Mouse (Mus musculus) spleen, postnatal 14 days (tissue): Measurements from ENCODE around the gene Il22ra2.

ENCODE experiments used
- DNase-seq, 2 experiments: peaks; one replicate each; pipeline ENCODE4 v3.0.0; 2021 to 2022; ENCODE audit warnings: low spot score in 2 of 2

The Il22ra2 gene

GRCm38 (mm10) chr10:19621408-19622048, at the start of gene Il22ra2:
Il22ra2 (plus strand) TSS chr10:19621998.
- no peak for DNase-seq

GRCm38 (mm10) chr10:19577571-19577970, 44.2 kb upstream of the Il22ra2 start:
- DNase-seq, result no peak

GRCm38 (mm10) chr10:19578001-19578400, 43.8 kb upstream of the Il22ra2 start:
- no peak for DNase-seq

GRCm38 (mm10) chr10:19578409-19578986, 43.3 kb upstream of the Il22ra2 start:
- no peak for DNase-seq

- no peak for DNase-seq
Measured at GRCm38 (mm10) chr10:19580660-19581059, 41.1 kb upstream of the Il22ra2 start.

GRCm38 (mm10) chr10:19581844-19582582, 39.8 kb upstream of the Il22ra2 start:
- DNase-seq, result no peak

- DNase-seq, result no peak
Measured at GRCm38 (mm10) chr10:19582806-19583430, 38.9 kb upstream of the Il22ra2 start.

- peak; percentile 34 to 50 for DNase-seq
Measured at GRCm38 (mm10) chr10:19584064-19584463, 37.7 kb upstream of the Il22ra2 start.

- DNase-seq, result no peak
Measured at GRCm38 (mm10) chr10:19584846-19585245, 37.0 kb upstream of the Il22ra2 start.

- DNase-seq, result no peak
Measured at GRCm38 (mm10) chr10:19585860-19586259, 35.9 kb upstream of the Il22ra2 start.

GRCm38 (mm10) chr10:19587281-19587680, 34.5 kb upstream of the Il22ra2 start:
- DNase-seq, result no peak

GRCm38 (mm10) chr10:19589626-19590025, 32.2 kb upstream of the Il22ra2 start:
- no peak for DNase-seq

GRCm38 (mm10) chr10:19591286-19591640, 30.5 kb upstream of the Il22ra2 start:
- DNase-seq, result no peak

- DNase-seq, result peak; percentile 98
Measured at GRCm38 (mm10) chr10:19591641-19592441, 30.0 kb upstream of the Il22ra2 start, which contains the start of gene Ifngr1. Ifngr1 (plus strand) TSS chr10:19591949.

GRCm38 (mm10) chr10:19592556-19592955, 29.2 kb upstream of the Il22ra2 start:
- no peak for DNase-seq

GRCm38 (mm10) chr10:19593296-19593695, 28.5 kb upstream of the Il22ra2 start:
- DNase-seq, result no peak

GRCm38 (mm10) chr10:19594201-19594905, 27.4 kb upstream of the Il22ra2 start:
- DNase-seq, result no peak

GRCm38 (mm10) chr10:19596866-19597265, 24.9 kb upstream of the Il22ra2 start:
- no peak for DNase-seq

GRCm38 (mm10) chr10:19598091-19598490, 23.7 kb upstream of the Il22ra2 start:
- no peak for DNase-seq

GRCm38 (mm10) chr10:19599331-19600092, 22.3 kb upstream of the Il22ra2 start:
- DNase-seq, result no peak
